Mouse (Mus musculus): Measurements from ENCODE around the gene Slc17a9.

- no peak for TF ChIP-seq CTCF (IDR thresholded peaks at IDR 0.05; ENCODE audit: low read depth)
- no peak for TF ChIP-seq EP300 (optimal IDR thresholded peaks at IDR 0.05)
These were observed 13.5 kb upstream of the Slc17a9 start for GRCm38 (mm10) chr2:180711527-180711926.

All from stomach, postnatal 0 days (tissue).